Mouse (Mus musculus): ENCODE data around the gene Imp4.

Imp4 gene

DNA sequence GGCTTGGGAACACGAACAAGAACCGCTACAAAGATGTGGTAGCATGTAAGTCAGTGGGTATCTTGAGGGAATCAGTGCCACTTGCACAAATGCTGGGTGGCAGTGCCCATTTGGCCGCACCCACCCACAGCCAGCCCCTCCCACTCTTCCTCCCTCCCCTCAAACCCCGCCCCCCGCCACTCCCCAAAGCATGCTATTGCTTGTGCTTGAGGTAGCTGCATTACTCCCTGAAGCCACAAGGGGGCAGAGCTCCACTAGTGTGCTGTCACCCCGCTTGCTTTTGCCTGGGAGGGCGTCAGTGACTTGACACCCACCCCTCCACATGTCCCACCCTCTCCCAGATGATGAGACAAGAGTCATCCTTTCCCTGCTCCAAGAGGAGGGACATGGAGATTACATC lies 23.1 kb downstream of the Imp4 start:
- DNase-seq: peak; percentile 59 to 77

- no peak for DNase-seq
These were observed 24.7 kb downstream of the Imp4 start for GRCm38 (mm10) chr1:34464310-34464817.

DNA sequence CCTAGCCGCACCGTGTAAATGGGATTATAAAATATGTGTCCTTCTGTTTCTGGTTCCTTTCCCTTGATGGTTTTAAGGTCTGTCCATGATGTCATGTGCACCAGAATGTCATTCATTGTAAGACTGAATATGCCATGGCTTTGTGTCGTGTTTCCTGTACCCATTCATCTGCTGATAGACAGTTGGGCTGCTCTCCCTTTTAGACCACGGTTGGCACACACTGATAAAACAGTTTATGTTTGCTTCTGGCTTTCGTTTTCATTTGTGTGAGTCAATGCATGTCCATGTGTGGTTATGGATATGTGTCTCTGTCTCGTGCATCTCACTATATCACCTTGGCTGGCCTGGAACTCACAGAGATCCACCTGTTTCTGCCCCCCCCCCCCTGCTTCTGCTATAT lies 25.8 kb downstream of the Imp4 start:
- no peak for DNase-seq

GRCm38 (mm10) chr1:34468051-34468450 lies 28.4 kb downstream of the Imp4 start:
- DNase-seq: no peak

- no peak for DNase-seq
These were observed 28.8 kb downstream of the Imp4 start for GRCm38 (mm10) chr1:34468500-34468899.

GRCm38 (mm10) chr1:34469801-34470200 lies 30.1 kb downstream of the Imp4 start:
- no peak for DNase-seq

DNA sequence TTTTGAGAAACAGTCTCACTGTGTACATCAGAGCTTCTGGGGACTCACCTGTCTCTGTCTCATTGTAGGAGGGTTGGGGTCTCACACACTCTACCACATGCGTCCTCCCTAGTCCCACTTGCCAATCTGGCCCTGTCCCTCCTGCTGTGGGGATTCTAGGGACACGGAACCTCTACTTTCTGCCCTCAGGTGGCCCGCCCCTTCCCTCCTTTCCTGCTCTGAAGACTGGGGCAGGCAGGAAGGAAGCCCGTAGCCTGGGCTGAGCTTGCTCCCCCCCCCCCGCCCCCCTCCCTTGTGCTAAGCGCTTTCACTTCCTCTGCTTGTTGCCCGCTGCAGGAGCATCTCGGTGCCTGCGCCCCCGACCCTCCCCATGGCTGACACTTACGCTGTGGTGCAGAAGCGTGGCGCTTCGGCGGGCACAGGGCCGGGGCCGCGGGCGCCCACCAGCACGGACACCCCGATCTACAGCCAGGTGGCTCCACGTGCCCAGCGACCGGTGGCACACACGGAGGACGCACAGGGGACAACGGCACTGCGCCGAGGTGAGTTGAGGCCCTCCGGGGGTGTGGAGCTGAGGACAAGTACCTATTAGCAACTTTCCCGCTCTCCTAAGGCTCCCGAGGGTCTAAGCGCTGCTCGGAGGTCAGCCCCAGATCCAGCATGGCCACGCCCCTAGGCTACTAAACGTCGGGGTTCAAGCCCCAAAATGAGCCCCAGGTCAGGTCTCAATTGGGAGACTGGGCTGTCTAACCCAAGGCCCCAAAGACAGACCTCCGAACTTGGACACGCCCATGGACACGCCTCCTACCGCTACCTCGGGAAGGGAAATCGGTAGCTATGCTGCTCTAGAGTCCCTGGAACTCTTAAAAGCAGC lies 33.0 kb downstream of the Imp4 start:
- DNase-seq: peak; percentile 72 to 77

DNA sequence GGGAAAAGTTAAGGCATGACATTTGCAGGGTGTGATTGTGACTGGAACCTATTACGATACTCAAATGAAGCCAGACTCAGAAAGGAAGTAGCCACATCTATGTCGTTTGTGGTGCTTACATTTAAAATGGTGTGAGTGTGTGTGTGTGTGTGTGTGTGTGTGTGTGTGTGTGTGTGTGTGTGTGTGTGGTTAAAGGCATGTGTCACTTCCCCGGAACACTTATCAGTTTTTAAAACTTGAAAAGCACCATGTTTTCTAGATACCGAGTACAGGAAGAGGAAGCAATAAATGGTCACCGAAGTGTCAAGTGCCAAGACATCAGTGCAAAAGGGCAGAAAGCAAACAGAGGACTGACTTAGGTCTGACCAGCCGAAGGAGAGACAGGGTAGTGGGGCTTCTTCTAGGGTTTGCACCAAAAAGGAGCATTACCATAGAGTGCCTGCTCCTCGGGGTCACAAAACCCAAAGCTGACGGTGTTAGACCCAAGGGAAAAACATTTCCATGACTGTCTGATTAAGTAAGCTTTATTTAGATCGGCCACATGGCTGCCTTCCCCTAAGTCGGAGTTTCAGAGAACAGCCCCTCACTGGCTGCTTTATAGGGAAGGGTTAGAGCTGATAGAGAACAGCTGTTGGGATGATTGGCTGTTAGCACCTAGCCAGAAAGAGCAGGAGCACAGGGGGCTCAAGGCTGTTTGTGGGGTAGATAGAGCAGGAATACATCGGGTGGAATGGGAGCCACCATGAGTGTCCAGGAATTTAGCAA lies 39.4 kb downstream of the Imp4 start:
- DNase-seq: no peak

- no peak for DNase-seq
These were observed 41.1 kb downstream of the Imp4 start for GRCm38 (mm10) chr1:34480801-34481200.

DNA sequence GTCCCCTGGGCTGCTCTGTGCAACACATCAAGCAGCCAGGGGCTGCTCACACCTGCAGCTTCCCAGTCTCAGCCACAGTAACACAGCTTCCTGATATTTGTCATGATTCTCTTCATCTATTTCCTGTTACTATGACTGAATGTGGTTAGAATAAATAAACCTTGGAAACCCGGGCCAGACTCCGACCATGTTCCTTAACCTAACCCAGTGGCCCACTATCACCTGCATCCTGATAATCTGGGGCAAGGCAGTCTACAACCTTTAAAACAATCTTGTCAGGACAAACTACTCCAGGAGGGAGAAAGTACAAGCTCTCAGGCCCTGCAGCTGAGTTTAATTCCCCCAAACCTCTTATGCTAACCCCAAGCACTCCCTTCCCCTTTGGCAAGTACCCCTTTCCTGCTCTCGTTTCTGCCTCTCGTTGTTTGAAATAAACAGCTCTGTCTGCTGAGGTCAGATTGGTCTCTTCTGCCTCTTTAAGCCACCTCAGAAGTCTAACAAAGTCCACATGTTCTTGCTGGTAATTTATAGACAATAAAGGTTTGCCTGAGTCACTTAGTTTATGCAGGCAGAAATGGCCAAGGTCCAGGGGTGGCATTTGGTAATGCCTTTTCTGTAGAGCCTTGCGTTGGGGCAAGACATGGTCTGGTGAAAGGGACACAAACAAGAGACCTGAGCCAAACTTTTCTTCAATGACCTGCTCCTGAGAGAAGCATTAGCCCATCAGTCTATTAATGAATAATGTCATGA lies 42.4 kb downstream of the Imp4 start:
- no peak for DNase-seq

DNA sequence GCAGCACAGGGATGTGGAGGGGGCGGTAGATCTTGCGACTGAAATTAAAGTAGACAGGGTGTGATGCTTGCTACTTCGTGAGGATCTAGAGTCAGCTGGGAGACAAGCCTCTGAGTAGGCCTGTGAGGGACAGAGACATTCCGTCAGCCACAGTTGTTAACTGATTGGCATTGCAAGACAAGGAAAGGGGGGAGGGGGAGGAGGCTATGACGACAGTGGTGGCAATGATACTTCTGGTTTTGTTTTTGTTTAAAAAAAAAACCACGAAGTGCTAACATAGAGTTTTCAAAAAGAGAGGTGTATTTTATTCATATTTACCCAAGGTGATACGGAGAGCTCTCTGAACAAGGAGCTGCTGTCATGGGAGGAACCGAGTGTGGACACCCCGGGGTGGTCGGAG lies 44.8 kb downstream of the Imp4 start:
- no peak for DNase-seq

GRCm38 (mm10) chr1:34485461-34486188 lies 46.0 kb downstream of the Imp4 start:
- peak; percentile 48 to 65 for DNase-seq

DNA sequence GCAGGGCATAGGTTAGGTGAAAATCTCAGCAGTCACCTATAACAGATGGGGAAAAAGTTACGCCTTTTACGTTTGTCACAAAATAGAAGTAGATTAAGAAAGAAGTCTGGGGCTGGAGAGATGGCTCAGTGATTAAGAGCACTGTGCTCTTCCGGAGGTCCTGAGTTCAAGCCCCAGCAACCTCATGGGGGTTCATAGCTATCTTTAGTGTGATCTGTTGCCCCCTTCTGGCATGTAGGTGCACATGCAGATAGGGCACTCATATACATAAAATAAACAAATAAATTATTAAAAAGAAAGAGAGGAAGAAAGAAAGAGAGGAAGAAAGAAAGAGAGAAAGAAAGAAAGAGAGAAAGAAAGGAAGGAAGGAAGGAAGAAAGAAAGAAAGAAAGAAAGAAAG lies 47.7 kb downstream of the Imp4 start:
- DNase-seq: no peak

DNA sequence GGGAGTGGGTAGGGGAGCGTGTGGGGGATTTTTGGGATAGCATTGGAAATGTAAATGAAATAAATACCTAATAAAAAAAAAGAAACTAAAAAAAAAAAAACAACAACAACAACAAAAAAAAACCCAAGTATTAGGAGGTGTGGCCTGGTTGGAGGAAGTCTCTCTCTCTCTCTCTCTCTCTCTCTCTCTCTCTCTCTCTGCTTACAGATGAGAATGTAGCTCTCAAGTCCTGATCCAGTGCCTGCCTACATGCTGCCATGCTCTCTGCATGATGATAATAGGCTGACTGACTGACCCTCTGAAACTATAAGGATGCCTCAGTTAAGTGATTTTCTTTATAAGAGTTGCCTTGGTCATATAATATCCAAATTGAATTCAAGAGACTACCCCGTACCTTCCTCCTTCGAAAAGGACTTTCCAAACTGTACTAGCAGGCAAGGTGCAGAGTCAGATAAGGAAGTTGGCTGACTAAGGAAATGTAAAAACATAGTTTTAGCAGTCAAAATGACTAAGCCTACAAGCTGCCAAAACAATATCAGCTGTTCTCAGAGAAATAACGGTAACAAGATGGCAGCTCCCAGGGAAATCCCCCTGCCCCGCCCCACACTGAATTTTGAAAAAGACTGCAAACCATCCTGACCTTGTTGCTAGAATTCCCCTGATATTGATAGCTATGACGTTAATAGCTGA lies 50.3 kb downstream of the Imp4 start:
- no peak for DNase-seq

DNA sequence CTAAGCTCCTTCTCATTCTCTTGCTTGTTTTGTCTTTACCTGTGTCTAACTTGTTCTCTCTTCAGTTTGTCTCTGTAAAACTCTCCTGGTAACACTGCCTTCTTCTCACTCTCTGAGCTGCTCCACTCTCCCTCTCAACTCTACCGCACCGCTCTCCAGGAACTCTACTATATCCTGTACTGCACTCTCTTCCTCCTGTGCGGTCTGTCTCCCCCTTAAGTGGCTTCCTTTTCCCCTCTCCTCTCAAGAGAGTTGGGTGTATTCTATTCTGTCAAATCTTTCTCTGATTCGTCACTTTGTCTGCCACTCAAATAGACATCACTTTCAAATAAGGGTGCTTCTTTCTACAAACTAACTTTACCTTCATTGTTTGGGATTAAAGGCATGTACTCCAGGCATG lies 51.8 kb downstream of the Imp4 start:
- no peak for DNase-seq

Data from thymus, adult 18-20 months (tissue).